Mouse (Mus musculus): ENCODE measurements at regions not wholly inside any gene's neighbourhood (a gene's known extent, or its start where the extent isn't known, plus 50 kb on each side); places are given as distances from the start of the nearest gene placed in this dataset.

DNA sequence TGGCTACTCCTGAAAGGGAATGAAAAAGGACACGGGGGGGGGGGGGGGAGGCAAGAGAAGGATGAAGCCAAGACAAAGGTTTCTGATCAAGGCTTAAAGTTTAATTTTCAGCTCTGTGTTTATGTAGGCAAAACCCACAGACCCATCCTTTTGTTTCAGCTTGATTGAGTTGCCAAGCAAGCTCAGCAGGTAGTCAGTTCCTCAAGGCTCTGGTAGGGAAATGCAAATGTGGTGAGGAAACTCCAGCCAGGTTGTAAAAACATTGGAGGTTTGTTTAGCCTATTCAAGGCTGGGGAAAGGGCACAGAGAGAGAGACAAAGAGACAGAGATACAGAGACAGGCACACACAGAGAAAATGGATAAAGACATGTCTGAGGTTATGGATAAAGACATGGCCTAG is 99.4 kb upstream of the Ddhd1 start:
- Histone ChIP-seq H3K27me3 (ENCODE audit: control insufficient read depth, insufficient read depth, low read length) (no peaks in the 10 kb centered on the region), H3K36me3 (replicated peaks; ENCODE audit: control insufficient read depth, insufficient read depth, low read depth) (no peaks in the 10 kb centered on the region), H3K9ac (replicated peaks) (no peak overlapping the region), H3K27ac (no peak overlapping the region), H3K4me3 (ENCODE audit: insufficient read depth in 1 of 2, low read depth in 2 of 2, low read length in 2 of 2) (no peak overlapping the region), H3K4me2 (ENCODE audit: low read depth) (no peak overlapping the region), H3K9me3 (ENCODE audit: control insufficient read depth, low read length) (no peaks in the 10 kb centered on the region), H3K4me1 (replicated peaks; ENCODE audit: control insufficient read depth in 2 of 2, insufficient read depth in 2 of 2, low read length in 1 of 2) (no peaks in the 10 kb centered on the region)
- 0% methylated on average over 1 of the region's 1 CpGs for WGBS (ENCODE audit: insufficient replicate concordance)
- no peak for TF ChIP-seq CTCF (IDR thresholded peaks at IDR 0.05; ENCODE audit: low read depth)
- no peak for TF ChIP-seq EP300 (IDR thresholded peaks at IDR 0.05; ENCODE audit: low read depth)
- no peak for ATAC-seq (ENCODE audit: insufficient read depth)
- DNase-seq (ENCODE audit: low read depth in 3 of 3, low spot score in 3 of 3), result no peak

GRCm38 (mm10) chr14:45760890-45761680 is 103.1 kb upstream of the Ddhd1 start:
- H3K9ac ChIP-seq (replicated peaks), result no peak overlapping the region
- 80% methylated on average over 16 of the region's 16 CpGs for WGBS (ENCODE audit: insufficient replicate concordance)

GRCm38 (mm10) chr14:45764231-45764630 is 106.3 kb upstream of the Ddhd1 start:
- H3K4me1 ChIP-seq (replicated peaks; ENCODE audit: control insufficient read depth in 2 of 2, insufficient read depth in 2 of 2, low read length in 1 of 2), result no peaks in the 10 kb centered on the region
- no peaks in the 10 kb centered on the region for H3K36me3 ChIP-seq (replicated peaks; ENCODE audit: control insufficient read depth, insufficient read depth, low read depth)
- DNase-seq (ENCODE audit: low read depth in 3 of 3, low spot score in 3 of 3) (no peak), ATAC-seq (ENCODE audit: insufficient read depth) (no peak)
- no peak overlapping the region for H3K4me2 ChIP-seq (ENCODE audit: low read depth)
- no peak overlapping the region for H3K4me3 ChIP-seq (ENCODE audit: insufficient read depth in 1 of 2, low read depth in 2 of 2, low read length in 2 of 2)
- H3K9ac ChIP-seq (replicated peaks), result no peak overlapping the region
- H3K9me3 ChIP-seq (ENCODE audit: control insufficient read depth, low read length), result no peaks in the 10 kb centered on the region
- no peak overlapping the region for H3K27ac ChIP-seq
- H3K27me3 ChIP-seq (ENCODE audit: control insufficient read depth, insufficient read depth, low read length), result no peaks in the 10 kb centered on the region
- TF ChIP-seq EP300 (IDR thresholded peaks at IDR 0.05; ENCODE audit: low read depth) (no peak), CTCF (IDR thresholded peaks at IDR 0.05; ENCODE audit: low read depth) (no peak)
- 51% methylated on average over 3 of the region's 3 CpGs for WGBS (ENCODE audit: insufficient replicate concordance)

More at GRCm38 (mm10) chr14:45760890-45761680, 103.1 kb upstream of the Ddhd1 start:
- Histone ChIP-seq H3K27me3 (ENCODE audit: control insufficient read depth, insufficient read depth, low read length) (no peaks in the 10 kb centered on the region), H3K36me3 (replicated peaks; ENCODE audit: control insufficient read depth, insufficient read depth, low read depth) (no peaks in the 10 kb centered on the region), H3K4me1 (replicated peaks; ENCODE audit: control insufficient read depth in 2 of 2, insufficient read depth in 2 of 2, low read length in 1 of 2) (no peaks in the 10 kb centered on the region), H3K27ac (no peak overlapping the region), H3K4me2 (ENCODE audit: low read depth) (no peak overlapping the region), H3K4me3 (ENCODE audit: insufficient read depth in 1 of 2, low read depth in 2 of 2, low read length in 2 of 2) (no peak overlapping the region), H3K9me3 (ENCODE audit: control insufficient read depth, low read length) (no peaks in the 10 kb centered on the region)
- DNase-seq (ENCODE audit: low read depth in 3 of 3, low spot score in 3 of 3) (no peak), ATAC-seq (ENCODE audit: insufficient read depth) (no peak)
- TF ChIP-seq CTCF (IDR thresholded peaks at IDR 0.05; ENCODE audit: low read depth), result no peak
- TF ChIP-seq EP300 (IDR thresholded peaks at IDR 0.05; ENCODE audit: low read depth), result no peak

DNA sequence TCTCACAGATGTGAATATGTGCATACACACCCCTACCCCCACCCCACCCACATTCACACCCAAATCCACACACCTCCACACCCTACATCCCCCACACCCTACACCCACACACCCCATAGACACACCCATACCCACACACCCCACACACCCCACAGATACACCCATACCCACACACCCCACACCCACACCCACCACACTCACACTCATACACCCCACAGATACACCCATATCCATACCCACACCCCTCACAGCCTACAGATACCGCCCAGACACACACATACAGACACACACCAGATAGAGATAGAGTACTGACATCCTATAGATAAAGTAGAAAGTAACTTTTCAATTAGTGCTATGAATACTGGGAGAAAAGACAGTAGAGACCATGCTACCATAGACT is 108.6 kb upstream of the Ddhd1 start:
- Histone ChIP-seq H3K9me3 (ENCODE audit: control insufficient read depth, low read length) (no peaks in the 10 kb centered on the region), H3K4me2 (ENCODE audit: low read depth) (no peak overlapping the region), H3K27me3 (ENCODE audit: control insufficient read depth, insufficient read depth, low read length) (no peaks in the 10 kb centered on the region), H3K27ac (no peak overlapping the region), H3K4me1 (replicated peaks; ENCODE audit: control insufficient read depth in 2 of 2, insufficient read depth in 2 of 2, low read length in 1 of 2) (no peaks in the 10 kb centered on the region), H3K9ac (replicated peaks) (no peak overlapping the region), H3K4me3 (ENCODE audit: insufficient read depth in 1 of 2, low read depth in 2 of 2, low read length in 2 of 2) (no peak overlapping the region), H3K36me3 (replicated peaks; ENCODE audit: control insufficient read depth, insufficient read depth, low read depth) (no peaks in the 10 kb centered on the region)
- TF ChIP-seq EP300 (IDR thresholded peaks at IDR 0.05; ENCODE audit: low read depth) (no peak), CTCF (IDR thresholded peaks at IDR 0.05; ENCODE audit: low read depth) (no peak)
- no peak for DNase-seq (ENCODE audit: low read depth in 3 of 3, low spot score in 3 of 3)
- no peak for ATAC-seq (ENCODE audit: insufficient read depth)
- 52% methylated on average over 1 of the region's 1 CpGs for WGBS (ENCODE audit: insufficient replicate concordance)

DNA sequence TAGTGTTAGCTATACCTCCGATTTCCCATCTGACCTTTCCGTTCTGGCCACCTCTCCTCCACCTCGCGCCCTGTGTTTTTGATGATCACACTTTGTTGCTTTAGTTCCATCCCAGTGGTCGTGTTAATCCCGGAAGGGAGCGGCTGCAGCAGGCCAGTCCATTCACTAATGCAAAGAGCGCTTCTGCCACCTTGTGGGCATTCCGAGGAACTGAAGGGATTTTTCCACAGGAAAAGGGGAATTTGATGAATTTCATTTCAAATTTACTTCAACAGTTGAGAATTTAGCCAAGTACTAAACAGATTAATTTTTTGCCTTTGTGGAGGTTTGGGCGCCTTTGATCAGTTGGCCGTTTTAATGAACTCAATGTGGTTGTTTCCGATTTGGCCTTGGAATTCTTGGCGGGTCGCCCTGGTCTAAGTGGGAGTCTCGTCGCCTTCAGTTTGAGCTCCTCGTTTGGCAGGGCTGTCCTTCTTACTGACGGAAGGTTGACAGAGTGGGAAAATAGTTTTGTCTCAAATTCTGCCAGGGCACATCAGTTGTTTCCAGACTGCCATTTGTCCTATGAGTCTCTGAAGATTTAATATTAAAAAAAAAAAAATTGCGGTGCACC is 114.8 kb upstream of the Ddhd1 start:
- peak overlapping the region; percentile 20 for H3K4me2 ChIP-seq (ENCODE audit: low read depth)
- WGBS (ENCODE audit: insufficient replicate concordance), result 16% methylated on average over 19 of the region's 19 CpGs
- DNase-seq (ENCODE audit: low read depth in 3 of 3, low spot score in 3 of 3) (peak in 1 of 3 experiments; percentile 2), ATAC-seq (ENCODE audit: insufficient read depth) (no peak)
- no peaks in the 10 kb centered on the region for H3K4me1 ChIP-seq (replicated peaks; ENCODE audit: control insufficient read depth in 2 of 2, insufficient read depth in 2 of 2, low read length in 1 of 2)
- no peak overlapping the region for H3K4me3 ChIP-seq (ENCODE audit: insufficient read depth in 1 of 2, low read depth in 2 of 2, low read length in 2 of 2)
- no peaks in the 10 kb centered on the region for H3K36me3 ChIP-seq (replicated peaks; ENCODE audit: control insufficient read depth, insufficient read depth, low read depth)
- no peaks in the 10 kb centered on the region for H3K9me3 ChIP-seq (ENCODE audit: control insufficient read depth, low read length)
- H3K9ac ChIP-seq (replicated peaks), result no peak overlapping the region
- TF ChIP-seq EP300 (IDR thresholded peaks at IDR 0.05; ENCODE audit: low read depth) (no peak), CTCF (IDR thresholded peaks at IDR 0.05; ENCODE audit: low read depth) (peak; percentile 85)
- no peak overlapping the region for H3K27ac ChIP-seq
- no peaks in the 10 kb centered on the region for H3K27me3 ChIP-seq (ENCODE audit: control insufficient read depth, insufficient read depth, low read length)
